In genomic region chr7:135597006-135597405, GRCm38 (mm10) we compare ENCODE assay signal across 8 mouse cellular contexts. TPM values are rescaled to one million over a fixed set of nuclear protein-coding genes. Genes with fewer than 3 reads are reported as not detected.
DNase-seq lines count a peak whose midpoint lies in the region; ATAC-seq and TF ChIP-seq lines count a peak whose summit lies in the region.

No protein-coding gene starts in this region.

- 0 out of 2 replicates have a peak overlapping the region, but pooled peaks have one; percentile 38 for H3K9ac ChIP-seq in heart, embryonic 13.5 days
- H3K9ac ChIP-seq in forebrain, embryonic 12.5 days: no peak overlapping the region
- no peak overlapping the region for H3K9ac ChIP-seq in liver, embryonic 12.5 days

- peaks cover 65% of the 10 kb centered on the region for H3K4me1 ChIP-seq in heart, embryonic 13.5 days
- peaks cover 17% of the 10 kb centered on the region; the same call in 1 of the 2 replicates for H3K4me1 ChIP-seq in forebrain, embryonic 12.5 days
- H3K4me1 ChIP-seq in liver, embryonic 12.5 days: peaks cover 100% of the 10 kb centered on the region

- H3K4me3 ChIP-seq in heart, embryonic 13.5 days: peak overlapping the region; percentile 17; the same call in 1 of the 2 replicates
- no peak overlapping the region for H3K4me3 ChIP-seq in forebrain, embryonic 12.5 days (replicated peaks)
- peak overlapping the region; percentile 14; the same call in 1 of the 2 replicates for H3K4me3 ChIP-seq in liver, embryonic 12.5 days

- CTCF ChIA-PET in Patski (lab: Charles Lee): interaction anchor here (4.8 kb wide), 1 partner anchor 59 kb away, joined by 20 read pairs; the partner anchor contains the start of gene Ptpre

- in situ Hi-C loops in Patski (cut with MboI; ENCODE audit: low pct_unique_long_range_greater_than_20kb): no loop called here

- H3K4me2 ChIP-seq in heart, embryonic 13.5 days: peak overlapping the region; percentile 60
- no peak overlapping the region for H3K4me2 ChIP-seq in forebrain, embryonic 12.5 days
- H3K4me2 ChIP-seq in liver, embryonic 12.5 days: peak overlapping the region; percentile 53

- peak overlapping the region; percentile 62 for H3K27ac ChIP-seq in heart, embryonic 13.5 days (replicated peaks)
- H3K27ac ChIP-seq in forebrain, embryonic 12.5 days: 0 out of 2 replicates have a peak overlapping the region, but pooled peaks have one; percentile 25
- peak overlapping the region; percentile 68 for H3K27ac ChIP-seq in liver, embryonic 12.5 days

- WGBS in heart, embryonic 13.5 days: 9% methylated on average over 9 of the region's 9 CpGs
- 60% methylated on average over 9 of the region's 9 CpGs for WGBS in forebrain, embryonic 12.5 days
- 12% methylated on average over 9 of the region's 9 CpGs for WGBS in liver, embryonic 12.5 days (ENCODE audit: insufficient replicate concordance)

- no peaks in the 10 kb centered on the region for H3K36me3 ChIP-seq in heart, embryonic 13.5 days
- no peaks in the 10 kb centered on the region for H3K36me3 ChIP-seq in forebrain, embryonic 12.5 days (replicated peaks)
- H3K36me3 ChIP-seq in liver, embryonic 12.5 days: no peaks in the 10 kb centered on the region

- no peak for DNase-seq in heart, adult 11 months
- no peak for DNase-seq in Patski (ENCODE audit: low read depth, low spot score)
- DNase-seq in left cerebral cortex, adult 9 months (ENCODE audit: low spot score in 2 of 2): no peak
- no peak for DNase-seq in kidney, postnatal 25 days

- no peaks in the 10 kb centered on the region for H3K9me3 ChIP-seq in heart, embryonic 13.5 days
- no peaks in the 10 kb centered on the region for H3K9me3 ChIP-seq in forebrain, embryonic 12.5 days
- H3K9me3 ChIP-seq in liver, embryonic 12.5 days (replicated peaks): no peaks in the 10 kb centered on the region

- no peak for TF ChIP-seq CTCF in Patski (IDR thresholded peaks at IDR 0.05)

- POLR2A ChIA-PET in Patski (lab: Charles Lee): no interaction called here

- H3K27me3 ChIP-seq in heart, embryonic 13.5 days (replicated peaks): peaks cover 47% of the 10 kb centered on the region
- H3K27me3 ChIP-seq in Patski: no peaks in the 10 kb centered on the region
- H3K27me3 ChIP-seq in forebrain, embryonic 12.5 days: 0 out of 2 replicates have a peak, but pooled peaks cover 3% of the 10 kb centered on the region
- no peaks in the 10 kb centered on the region for H3K27me3 ChIP-seq in liver, embryonic 12.5 days (replicated peaks)

- no peak for ATAC-seq in heart, embryonic 13.5 days (ENCODE audit: extremely low read depth, insufficient number of reproducible peaks, low FRiP score, low TSS enrichment)
- peak; percentile 21 for ATAC-seq in Patski
- ATAC-seq in forebrain, embryonic 12.5 days (ENCODE audit: low FRiP score): no peak
- ATAC-seq in liver, embryonic 12.5 days: peak; percentile 54
- ATAC-seq in monocyte, adult 5-6 weeks (replicated peaks; ENCODE audit: insufficient number of reproducible peaks, low FRiP score, low TSS enrichment, poor library complexity, severe bottlenecking): no peak

RNA-seq across cellular contexts. Expression of gene Ptpre, which starts 59.7 kb away (rescaled TPM):
- polyA plus RNA-seq in heart, embryonic 13.5 days (2015; fragmentation: Nextera tagmentation; extraction: Ambion mirVana): 2.7 and 3.1 TPM in 2 replicates
- 8.8 TPM for polyA plus RNA-seq in Patski (2021)
- 1.1 and 1.3 TPM in 2 replicates for polyA plus RNA-seq in forebrain, embryonic 12.5 days (2016; fragmentation: Nextera tagmentation; extraction: Ambion mirVana)
- 4.6 and 6.0 TPM in 2 replicates for polyA plus RNA-seq in liver, embryonic 12.5 days (2016; fragmentation: Nextera tagmentation; extraction: Ambion mirVana)
- 157 to 186 TPM (median 183 TPM) in 3 replicates for total RNA-seq in monocyte, adult 5-6 weeks (2017)

Comparison
In these comparisons a context has a peak if more than half of its experiments do, and no peak if none do; other contexts are left out.
1. ATAC-seq: peak in Patski (single experiment) and liver, embryonic 12.5 days (single experiment); none in heart, embryonic 13.5 days (single experiment), forebrain, embryonic 12.5 days (single experiment) and monocyte, adult 5-6 weeks (single experiment).
2. Peak in every context shown above with its lines, with median percentiles within 50 percentile points of each other: H3K27ac ChIP-seq.